Mouse (Mus musculus): ENCODE results near the gene Oosp1.
A peak's percentile ranks its signal among the peaks of the same experiment; 100 is the strongest.

Gene Oosp1

GRCm38 (mm10) chr19:11690839-11691238 lies at the start of gene Oosp1:
Gene Oosp1 (minus strand): TSS chr19:11691150.
- no peak for DNase-seq

GRCm38 (mm10) chr19:11736455-11736854 lies 45.5 kb upstream of the Oosp1 start:
- DNase-seq: no peak

DNA sequence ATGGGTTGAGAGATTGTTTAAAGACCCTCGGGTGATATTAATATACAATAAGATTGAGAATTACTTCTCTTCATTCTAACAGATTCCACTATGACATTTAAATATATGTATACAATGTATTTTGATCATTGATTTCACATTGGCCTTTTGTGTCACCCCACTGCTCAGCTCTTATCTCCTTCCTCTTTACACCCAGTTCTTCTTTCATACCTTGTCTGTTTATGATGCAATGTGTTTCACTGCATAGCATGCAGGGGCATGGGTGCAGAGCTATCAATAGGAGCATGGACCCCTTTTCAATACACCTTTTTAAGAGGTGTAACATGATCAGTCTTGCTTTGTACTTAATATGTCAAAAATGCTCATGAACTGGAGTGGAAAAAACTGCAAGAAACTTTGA lies 39.3 kb upstream of the Oosp1 start:
- no peak for DNase-seq

GRCm38 (mm10) chr19:11727304-11727703 lies 36.4 kb upstream of the Oosp1 start:
- no peak for DNase-seq

- DNase-seq: no peak
Observed at GRCm38 (mm10) chr19:11725915-11726314, 35.0 kb upstream of the Oosp1 start.

GRCm38 (mm10) chr19:11724275-11724674 lies 33.3 kb upstream of the Oosp1 start:
- DNase-seq: no peak

DNA sequence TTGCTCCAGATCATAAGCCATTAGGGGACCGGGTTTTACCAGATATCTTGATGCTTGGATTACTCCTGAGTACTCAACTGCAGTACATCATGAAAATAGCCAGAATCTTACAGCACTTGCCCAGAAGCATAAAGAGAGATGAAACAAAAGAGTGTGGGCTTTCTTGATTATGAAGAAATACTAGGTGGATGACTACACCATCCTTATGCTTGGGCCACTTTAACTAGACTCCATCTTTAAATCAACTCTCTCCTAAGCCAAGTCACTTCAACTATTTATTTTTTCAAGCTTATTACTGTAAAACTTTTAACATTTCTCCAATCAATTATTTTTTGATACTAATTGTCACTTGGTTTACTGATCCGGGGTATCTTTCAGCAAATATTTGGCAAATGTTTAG lies 32.9 kb upstream of the Oosp1 start:
- no peak for DNase-seq

DNA sequence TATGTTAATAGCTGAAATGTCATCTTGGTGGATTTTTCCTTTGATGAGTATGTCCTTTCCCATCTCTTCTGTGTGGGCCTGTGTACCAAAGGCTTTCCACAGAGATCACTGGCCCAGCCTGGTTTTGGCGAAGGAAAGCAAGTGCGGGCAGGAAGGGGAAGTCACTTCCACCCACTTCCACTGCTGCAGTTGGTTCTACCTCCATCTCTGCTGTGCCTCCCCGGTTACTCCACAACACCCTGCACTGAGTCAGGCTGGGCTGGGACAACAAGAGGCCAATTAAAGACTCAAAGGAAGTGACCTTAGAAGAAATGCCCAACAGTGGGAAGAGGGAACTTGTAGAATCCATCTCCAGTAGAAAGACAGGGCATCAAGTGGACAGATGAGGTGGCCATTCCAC lies 29.1 kb upstream of the Oosp1 start:
- no peak for DNase-seq

GRCm38 (mm10) chr19:11712451-11712850 lies 21.5 kb upstream of the Oosp1 start:
- DNase-seq: no peak

DNA sequence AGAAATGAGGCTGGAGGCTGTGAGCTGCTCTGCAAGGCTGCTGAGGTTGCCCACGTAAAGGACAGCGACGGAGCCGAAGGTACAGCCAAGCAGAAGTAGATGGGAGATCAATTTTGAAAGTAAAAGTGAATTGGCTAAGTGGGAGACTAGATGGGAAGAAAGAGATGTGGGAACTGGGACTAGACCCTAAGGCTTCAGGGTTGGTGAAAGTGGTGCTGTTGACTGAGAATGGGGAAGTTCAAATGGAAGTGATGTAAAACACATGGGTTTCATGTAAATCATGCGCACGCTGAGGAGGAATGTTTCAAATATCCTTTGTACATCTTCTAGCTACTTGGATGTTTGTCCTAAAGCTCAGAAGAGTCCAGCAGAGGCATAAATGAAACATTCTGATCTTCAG lies 7.4 kb upstream of the Oosp1 start:
- DNase-seq: no peak

DNA sequence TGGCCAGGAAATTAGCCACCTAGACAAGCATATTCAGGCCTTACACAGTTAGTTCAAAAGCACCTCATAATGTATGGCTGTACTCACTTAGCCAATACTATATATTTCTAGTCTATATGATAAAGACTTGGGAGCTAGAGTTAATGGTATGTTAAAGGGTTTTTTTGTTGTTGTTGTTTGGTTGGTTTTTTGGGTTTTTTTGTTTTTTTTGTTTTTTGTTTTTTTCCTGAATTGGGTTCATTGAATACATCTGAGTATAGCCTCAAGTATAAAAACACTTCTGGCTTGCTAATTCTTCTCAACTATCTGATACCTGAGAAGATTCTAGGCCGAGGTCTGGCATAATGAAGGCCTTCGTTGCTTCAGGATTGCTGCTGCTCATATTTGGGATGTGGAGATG lies 5.8 kb upstream of the Oosp1 start, which contains the start of gene Oosp3:
Gene Oosp3 (plus strand): TSS at position 301 of the 400 bp plus-strand sequence.
- DNase-seq: no peak

DNA sequence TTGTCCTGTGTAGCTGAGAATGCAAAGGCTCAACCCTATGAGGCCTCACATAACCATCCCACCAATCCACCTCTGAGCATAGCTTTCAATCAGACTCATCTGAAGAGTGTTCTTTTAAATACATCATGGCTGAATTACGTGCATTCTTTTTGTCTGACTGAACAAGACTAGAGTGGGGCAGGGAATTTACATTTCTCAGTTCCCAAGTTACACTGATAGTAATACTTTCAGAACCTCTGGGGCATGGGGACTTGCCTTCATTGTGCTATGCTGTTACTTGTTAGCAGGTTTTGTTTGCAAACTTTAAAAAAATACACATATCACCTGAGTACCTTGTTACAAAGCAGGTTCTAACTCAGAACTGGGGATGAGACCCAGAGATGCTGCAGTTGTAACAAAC lies 504 bp upstream of the Oosp1 start:
- DNase-seq: no peak

DNA sequence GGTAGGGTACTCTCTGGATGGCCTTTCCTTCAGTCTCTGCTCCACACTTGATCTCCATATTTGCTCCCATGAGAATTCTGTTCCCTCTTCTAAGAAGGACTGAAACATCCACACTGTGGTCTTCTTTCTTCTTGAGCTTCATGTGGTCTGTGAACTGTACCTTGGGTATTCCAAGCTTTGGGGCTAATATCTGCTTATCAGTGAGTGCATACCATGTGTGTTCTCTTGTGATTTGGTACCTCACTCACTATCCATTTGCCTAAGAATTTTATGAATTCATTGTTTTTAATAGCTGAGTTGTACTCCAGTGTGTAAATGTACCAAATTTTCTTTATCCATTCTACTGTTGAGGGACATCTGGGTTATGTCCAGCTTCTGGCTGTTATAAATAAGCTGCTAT lies 29.4 kb downstream of the Oosp1 start:
- no peak for DNase-seq

- no peak for DNase-seq
Observed at GRCm38 (mm10) chr19:11660459-11660858, 30.5 kb downstream of the Oosp1 start, which contains the start of gene Oosp2. Gene Oosp2 (minus strand): TSS chr19:11660559.

DNA sequence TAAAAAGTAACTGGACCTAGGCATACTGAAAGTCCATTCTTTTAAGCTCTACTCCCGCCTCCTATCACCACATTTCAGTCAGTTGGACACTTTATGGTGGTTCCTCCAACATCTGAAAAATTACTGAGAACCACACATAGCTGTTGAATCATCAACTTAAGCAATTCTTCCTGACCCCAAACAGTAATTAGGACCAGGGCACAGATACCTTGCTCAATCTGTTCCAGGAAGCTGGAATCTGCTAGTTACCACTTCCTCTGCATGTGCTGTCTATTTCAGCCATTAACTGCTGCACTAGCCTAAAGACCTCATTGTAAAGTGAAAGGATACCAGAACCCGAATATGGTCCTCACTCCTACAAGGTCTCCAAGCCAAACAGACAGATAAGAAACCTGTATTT lies 31.8 kb downstream of the Oosp1 start:
- DNase-seq: no peak

DNA sequence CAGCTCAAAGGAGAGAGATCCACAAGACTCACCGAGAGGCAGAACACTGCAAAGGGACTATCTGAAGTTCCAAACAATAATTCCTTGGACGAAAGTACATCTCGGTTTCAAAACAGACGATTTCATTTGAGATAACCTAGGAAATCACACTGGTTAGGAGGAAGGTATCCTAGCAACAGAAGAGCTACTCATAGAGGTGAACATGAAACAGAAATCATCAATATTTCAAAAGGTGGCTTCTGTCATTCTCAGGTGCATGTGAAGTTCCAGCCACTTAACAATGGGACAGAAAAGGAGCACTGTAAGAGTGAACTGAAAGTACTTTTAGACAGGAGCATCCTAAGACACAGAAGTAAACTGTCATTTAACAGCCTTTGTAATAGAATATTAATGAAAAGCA lies 41.4 kb downstream of the Oosp1 start:
- DNase-seq: peak; percentile 4

- DNase-seq: no peak
Observed at GRCm38 (mm10) chr19:11646166-11646565, 44.8 kb downstream of the Oosp1 start.

DNA sequence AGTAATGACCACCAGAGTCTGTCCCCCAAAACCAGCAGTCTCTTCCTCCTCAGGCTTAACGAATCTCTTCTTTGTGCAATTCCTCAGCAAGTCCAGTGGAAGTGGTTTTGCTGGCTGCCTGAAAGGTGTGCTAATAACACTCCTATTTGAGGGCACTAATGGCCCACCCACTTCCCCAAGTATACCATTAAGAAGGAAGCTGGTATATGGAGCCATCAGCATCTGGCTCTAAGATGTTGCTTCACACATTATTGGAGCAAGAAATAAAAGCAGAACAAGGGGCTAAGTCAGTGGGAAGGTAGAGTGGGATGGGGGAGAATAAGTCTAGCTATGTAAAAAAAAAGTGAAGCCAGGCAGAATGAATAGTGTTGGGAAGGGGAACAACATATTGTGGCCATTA lies 50.2 kb downstream of the Oosp1 start, which contains the start of gene Ms4a3:
Gene Ms4a3 (minus strand): TSS at position 120 of the 400 bp plus-strand sequence.
- no peak for DNase-seq

GRCm38 (mm10) chr19:11639038-11639437 lies 51.9 kb downstream of the Oosp1 start:
- DNase-seq: no peak

DNA sequence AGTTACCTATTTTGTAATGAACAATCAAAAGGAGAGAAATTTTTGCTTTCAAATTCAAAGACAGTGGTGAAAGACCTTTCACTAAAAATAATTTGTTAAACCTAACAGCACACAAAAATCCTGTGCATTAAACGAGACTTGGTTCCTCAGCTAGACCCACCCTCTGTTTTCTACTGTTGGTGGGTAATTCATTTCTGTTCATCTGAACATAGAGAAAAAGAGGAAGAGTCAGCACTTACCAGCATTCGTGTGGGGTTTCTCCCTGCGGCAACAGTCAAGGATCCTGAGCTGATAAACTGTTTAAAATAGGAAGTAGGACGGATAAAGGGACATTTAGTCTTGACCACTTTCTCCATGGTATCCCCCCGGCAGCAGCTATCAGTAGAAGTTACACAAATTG lies 55.4 kb downstream of the Oosp1 start:
- DNase-seq: no peak

DNA sequence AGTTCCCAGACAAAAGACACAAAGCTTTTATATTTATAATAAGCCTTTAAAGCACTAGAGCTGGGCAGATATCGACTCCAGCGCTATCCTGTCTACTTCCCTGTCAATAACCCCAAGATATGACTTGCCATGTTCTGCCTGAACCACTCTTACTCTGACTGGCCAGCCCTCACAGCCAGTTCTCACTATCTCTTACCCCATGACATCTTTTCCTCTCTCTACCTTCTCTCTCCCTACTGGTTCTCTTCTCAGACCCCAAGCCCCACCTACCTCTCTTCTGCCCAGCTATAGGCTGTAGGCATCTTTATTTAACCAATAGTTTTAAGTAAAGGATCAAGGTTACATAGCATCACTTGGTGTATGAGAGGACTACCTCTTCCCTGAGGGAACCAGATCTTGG lies 56.6 kb downstream of the Oosp1 start:
- DNase-seq: no peak

DNA sequence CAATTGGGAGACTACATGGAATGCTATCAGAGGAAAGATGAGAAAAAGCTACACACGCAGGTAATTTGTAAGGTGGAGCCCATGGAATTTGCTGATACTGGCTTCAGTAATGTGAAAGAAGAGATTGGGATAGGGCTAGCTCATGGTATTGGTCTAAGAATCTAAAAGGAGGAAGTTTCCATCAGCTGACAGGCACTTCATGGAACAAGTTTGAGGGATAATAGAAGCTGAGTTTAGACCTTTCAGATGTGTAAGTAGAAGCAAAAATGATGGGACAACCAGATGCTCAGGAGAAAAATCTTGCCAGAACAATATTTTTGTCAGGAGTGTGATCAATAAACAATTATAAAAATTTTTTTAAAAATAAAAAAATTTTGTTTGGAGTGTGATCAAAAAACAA lies 57.2 kb downstream of the Oosp1 start:
- DNase-seq: no peak

- no peak for DNase-seq
Observed at GRCm38 (mm10) chr19:11625231-11625630, 65.7 kb downstream of the Oosp1 start.

DNA sequence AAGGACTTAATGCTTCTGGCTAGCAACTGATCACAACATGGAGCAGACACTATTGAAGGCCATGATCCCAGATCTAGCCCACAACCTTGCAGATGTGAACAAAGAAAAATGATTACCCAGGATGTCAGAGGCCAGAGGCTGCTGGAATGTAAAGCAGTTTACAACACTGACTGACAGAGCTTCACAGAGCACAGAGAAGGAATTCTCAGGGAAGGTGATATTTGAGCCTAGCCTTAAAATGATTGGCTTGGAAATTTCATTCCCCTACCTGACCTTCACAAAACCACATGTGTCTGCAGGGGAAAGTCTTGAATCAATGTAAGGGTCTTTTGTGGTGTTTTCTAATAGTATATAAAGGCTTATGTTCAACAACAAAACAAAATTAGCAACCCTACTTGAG lies 66.2 kb downstream of the Oosp1 start:
- DNase-seq: no peak

DNA sequence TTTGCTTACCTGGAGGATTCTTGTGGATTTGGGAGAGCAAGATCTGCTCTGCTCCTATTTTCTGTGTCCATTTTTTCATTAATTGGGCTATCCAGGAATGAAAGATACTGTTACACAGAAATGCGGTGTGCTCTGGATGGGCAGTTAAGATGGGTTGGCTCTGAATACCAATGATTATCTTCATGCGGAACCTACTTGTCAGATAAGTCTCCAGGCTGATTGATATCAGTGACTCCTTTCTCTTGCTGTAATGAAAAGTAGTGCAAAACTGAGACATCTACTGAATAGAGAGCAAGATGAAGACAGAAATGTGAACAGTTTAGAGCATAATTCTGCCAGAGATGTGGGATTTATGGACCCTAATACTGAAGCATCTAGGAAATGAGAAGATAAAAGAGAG lies 67.4 kb downstream of the Oosp1 start, which contains the start of gene Ms4a2:
Gene Ms4a2 (minus strand): TSS at position 169 of the 400 bp plus-strand sequence.
- DNase-seq: no peak

- DNase-seq: no peak
Observed at GRCm38 (mm10) chr19:11617983-11618382, 73.0 kb downstream of the Oosp1 start.

Data from retina, postnatal 1 day (tissue).